Mouse (Mus musculus) G1E (cell line): Measurements from ENCODE around the gene Gm20431. TPM values are rescaled to one million over a fixed set of nuclear protein-coding genes. Genes with fewer than 3 reads are reported as not detected.

ENCODE experiments used
- ATAC-seq: 2 replicates; pipeline ENCODE4 v1.8.0; 2016; ENCODE audit warnings: mild to moderate bottlenecking; ENCODE audit not compliant: insufficient number of reproducible peaks, poor library complexity, low FRiP score, severe bottlenecking; ENCODE audit errors: extremely low read depth
- DNase-seq: peaks from one replicate; pipeline ENCODE4 v3.0.0; 2012; ENCODE audit warnings: low spot score
- H3K27me3 ChIP-seq: 2 replicates; pipeline ENCODE4 v1.6.1; 2012; ENCODE audit warnings: mild to moderate bottlenecking, low read length, inconsistent platforms; ENCODE audit not compliant: insufficient read depth
- H3K36me3 ChIP-seq: replicated peaks from 2 replicates; pipeline ENCODE3; 2012; ENCODE audit warnings: mild to moderate bottlenecking, inconsistent platforms
- H3K4me1 ChIP-seq: 2 replicates; pipeline ENCODE4 v1.6.1; 2012; ENCODE audit warnings: low read depth, low read length, inconsistent platforms, mixed read lengths; ENCODE audit not compliant: insufficient read depth
- H3K4me3 ChIP-seq: 2 replicates; pipeline ENCODE4 v1.5.1; 2012; ENCODE audit warnings: low read depth, mild to moderate bottlenecking, inconsistent platforms, low read length, moderate library complexity, mixed read lengths
- H3K9me3 ChIP-seq: replicated peaks from 2 replicates; pipeline ENCODE4 v1.6.1; 2012; ENCODE audit warnings: inconsistent platforms
- CTCF ChIP-seq: IDR thresholded peaks from 2 replicates; pipeline ENCODE4 v1.5.1; 2012; ENCODE audit warnings: low read depth, low read length, inconsistent platforms, mixed read lengths
- GATA1 ChIP-seq: IDR thresholded peaks from 2 replicates; pipeline ENCODE4 v1.6.1; 2012; ENCODE audit warnings: borderline replicate concordance, low read length, inconsistent platforms, mixed read lengths
- GATA2 ChIP-seq: IDR thresholded peaks from 2 replicates; pipeline ENCODE4 v1.6.1; 2012; ENCODE audit warnings: low read depth, low read length, inconsistent platforms, borderline replicate concordance
- POLR2AphosphoS5 ChIP-seq: IDR thresholded peaks from 2 replicates; pipeline ENCODE4 v1.6.1; 2012; ENCODE audit warnings: low read depth, low read length, inconsistent platforms; ENCODE audit not compliant: insufficient replicate concordance
- TAL1 ChIP-seq: conservative IDR thresholded peaks from 2 replicates; pipeline ENCODE4 v1.6.1; 2012; ENCODE audit warnings: low read depth, low read length, inconsistent platforms, mixed read lengths
- polyA plus RNA-seq: library from polyadenylated mRNA; stranded (reverse); fragments of >175 nt; gene quantifications from 2 replicates; pipeline ENCODE4 v1.2.3, GENCODE M21; 2012
- total RNA-seq, 2 experiments: library from RNA; stranded (forward) in 1 of 2; stranded (reverse) in 1 of 2; fragments of 200-1000 nt in 1 of 2; fragments of >200 nt in 1 of 2; fragmentation: Nextera tagmentation in 1 of 2; gene quantifications; 2 replicates each; pipeline ENCODE4 v1.2.3; 2014 to 2017

Gene Gm20431
- total and polyA plus RNA-seq, 3 experiments: 0.11 to 6.2 TPM; not detected in 1

DNA sequence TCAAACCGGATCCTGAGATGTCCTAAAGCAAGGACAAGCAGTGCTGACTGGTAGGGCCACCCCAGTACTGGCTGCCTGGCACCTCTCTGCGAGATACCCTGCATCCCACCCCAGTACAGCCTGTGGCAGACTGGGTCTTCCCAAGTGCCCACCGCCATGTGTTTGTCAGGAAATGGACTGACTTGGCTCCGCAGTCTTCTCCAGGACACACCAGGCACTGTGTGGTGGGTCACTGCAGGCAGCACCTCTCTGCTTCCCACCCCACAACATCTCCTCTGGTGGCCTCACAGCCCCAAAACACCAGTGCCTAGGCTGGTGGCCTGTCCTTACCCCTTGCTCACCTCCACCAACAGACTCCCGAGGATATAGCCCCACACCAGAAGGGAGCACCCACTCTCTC, 30.9 kb downstream of the Gm20431 start:
- TF ChIP-seq POLR2AphosphoS5 (no peak), GATA2 (no peak), CTCF (no peak), TAL1 (no peak), GATA1 (no peak)
- DNase-seq: no peak
- Histone ChIP-seq H3K4me3 (peak overlapping the region; percentile 88), H3K9me3 (no peaks in the 10 kb centered on the region), H3K36me3 (peaks cover 50% of the 10 kb centered on the region), H3K4me1 (peaks cover 81% of the 10 kb centered on the region), H3K27me3 (no peaks in the 10 kb centered on the region)
- no peak for ATAC-seq

DNA sequence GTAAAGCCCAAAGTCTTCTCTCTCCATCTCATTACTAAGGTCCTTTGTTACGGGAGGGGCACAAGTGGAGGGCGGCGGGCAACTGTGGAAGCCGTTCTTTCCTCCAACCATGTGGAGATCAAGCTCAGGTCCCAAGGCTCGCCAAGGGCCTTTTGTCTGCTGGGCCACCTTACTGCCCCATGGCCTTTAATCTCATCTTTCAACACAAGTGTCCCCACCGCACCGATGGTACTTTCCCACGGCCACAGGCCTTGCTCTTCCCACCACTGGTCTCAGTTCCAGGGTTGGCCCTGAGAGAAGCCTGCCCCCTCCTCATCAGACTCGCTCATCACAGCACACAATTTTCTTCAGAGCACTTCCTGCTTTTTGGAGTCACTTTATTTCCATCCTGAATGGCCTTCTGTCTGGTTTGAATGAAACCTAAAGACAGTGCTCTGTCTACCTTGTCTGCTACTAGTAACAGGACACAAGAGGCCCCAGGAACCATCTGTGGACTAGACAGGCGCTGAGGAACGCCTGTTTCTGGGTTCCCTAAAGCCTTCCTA, 31.6 kb downstream of the Gm20431 start:
- no peak for DNase-seq
- Histone ChIP-seq H3K36me3 (peaks cover 57% of the 10 kb centered on the region), H3K27me3 (no peaks in the 10 kb centered on the region), H3K4me1 (peaks cover 76% of the 10 kb centered on the region), H3K9me3 (no peaks in the 10 kb centered on the region), H3K4me3 (peak overlapping the region; percentile 88; the same call in 1 of the 2 replicates)
- TF ChIP-seq GATA2 (no peak), CTCF (no peak), TAL1 (no peak), GATA1 (no peak), POLR2AphosphoS5 (no peak)
- ATAC-seq: no peak

DNA sequence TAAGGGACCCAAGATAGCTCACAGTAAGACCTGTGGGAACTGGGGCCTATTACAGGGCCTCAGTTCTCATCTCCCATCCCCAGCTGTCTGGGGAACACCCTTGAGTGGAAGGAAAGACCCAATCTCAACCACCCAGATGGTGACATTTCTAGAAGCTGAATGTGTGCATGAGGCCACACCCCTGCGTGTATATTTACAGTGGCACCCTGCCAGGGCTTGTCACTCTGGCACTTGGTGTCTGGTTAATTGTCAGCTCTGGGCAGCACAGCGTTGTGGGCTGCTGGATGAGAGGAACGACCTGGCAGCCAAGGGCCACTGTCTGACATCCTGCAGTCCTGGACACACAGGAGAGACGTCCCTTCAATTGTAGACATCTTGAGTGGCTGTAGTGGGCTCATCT, 32.4 kb downstream of the Gm20431 start:
- peak overlapping the region; percentile 88; the same call in 1 of the 2 replicates for H3K4me3 ChIP-seq
- peak; percentile 61 for ATAC-seq

DNA sequence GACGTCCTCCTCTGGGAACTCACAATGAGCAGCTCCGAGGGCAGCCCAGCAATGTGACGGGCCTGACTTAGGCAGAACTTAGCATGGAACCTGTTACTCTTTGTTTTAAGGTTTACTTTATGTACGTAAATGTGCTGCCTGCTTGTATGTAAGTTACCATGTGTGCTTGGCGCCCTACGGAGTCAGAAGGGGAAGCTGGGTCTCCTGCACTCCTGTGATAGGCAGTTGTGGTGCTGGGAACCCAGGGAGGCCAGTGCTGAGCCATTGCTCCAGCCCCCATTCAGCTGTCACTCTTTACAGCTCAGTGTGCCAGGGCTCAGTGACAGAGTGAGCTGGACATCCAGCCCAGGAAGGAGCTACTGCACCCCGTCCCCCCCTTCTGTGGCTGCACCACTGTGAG, 34.3 kb downstream of the Gm20431 start:
- peaks cover 76% of the 10 kb centered on the region for H3K36me3 ChIP-seq
- H3K4me3 ChIP-seq: peak overlapping the region; percentile 49; the same call in 1 of the 2 replicates
- no peaks in the 10 kb centered on the region for H3K9me3 ChIP-seq
- H3K27me3 ChIP-seq: no peaks in the 10 kb centered on the region
- no peak for DNase-seq
- no peak for TF ChIP-seq CTCF
- H3K4me1 ChIP-seq: peaks cover 65% of the 10 kb centered on the region
- peak; percentile 9; the same call in 1 of the 2 replicates for ATAC-seq

More for the DNA sequence above, 32.4 kb downstream of the Gm20431 start:
- peak; percentile 67 for DNase-seq
- TF ChIP-seq CTCF: no peak
- TF ChIP-seq GATA1: no peak
- peak; percentile 84 for TF ChIP-seq TAL1
- H3K4me1 ChIP-seq: peaks cover 69% of the 10 kb centered on the region
- H3K27me3 ChIP-seq: no peaks in the 10 kb centered on the region
- peaks cover 61% of the 10 kb centered on the region for H3K36me3 ChIP-seq
- no peaks in the 10 kb centered on the region for H3K9me3 ChIP-seq

DNA sequence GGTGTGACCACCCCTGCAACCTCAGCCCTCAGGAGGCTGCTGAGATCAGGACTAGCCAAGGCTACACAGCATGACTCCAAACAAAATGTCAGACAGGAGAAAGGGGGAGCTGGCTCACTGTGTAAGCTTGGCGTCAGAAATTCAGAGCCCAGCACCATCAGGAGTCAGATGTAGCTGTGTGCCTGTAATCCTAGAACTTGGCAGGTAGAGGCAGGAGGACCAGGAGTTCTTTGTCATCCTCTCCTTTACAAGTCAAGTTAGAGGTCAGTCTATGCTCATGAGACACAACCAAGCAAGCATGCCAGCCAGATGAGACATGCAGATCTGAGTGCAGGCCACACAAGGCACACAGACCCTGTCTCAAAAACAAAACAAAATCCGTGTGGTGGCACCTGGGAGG, 35.6 kb downstream of the Gm20431 start:
- ATAC-seq (no peak), DNase-seq (no peak)
- no peaks in the 10 kb centered on the region for H3K9me3 ChIP-seq
- H3K27me3 ChIP-seq: no peaks in the 10 kb centered on the region
- H3K4me3 ChIP-seq: no peak overlapping the region
- H3K4me1 ChIP-seq: peaks cover 75% of the 10 kb centered on the region
- TF ChIP-seq POLR2AphosphoS5 (no peak), CTCF (no peak), GATA1 (no peak), GATA2 (no peak)
- H3K36me3 ChIP-seq: peaks cover 89% of the 10 kb centered on the region

DNA sequence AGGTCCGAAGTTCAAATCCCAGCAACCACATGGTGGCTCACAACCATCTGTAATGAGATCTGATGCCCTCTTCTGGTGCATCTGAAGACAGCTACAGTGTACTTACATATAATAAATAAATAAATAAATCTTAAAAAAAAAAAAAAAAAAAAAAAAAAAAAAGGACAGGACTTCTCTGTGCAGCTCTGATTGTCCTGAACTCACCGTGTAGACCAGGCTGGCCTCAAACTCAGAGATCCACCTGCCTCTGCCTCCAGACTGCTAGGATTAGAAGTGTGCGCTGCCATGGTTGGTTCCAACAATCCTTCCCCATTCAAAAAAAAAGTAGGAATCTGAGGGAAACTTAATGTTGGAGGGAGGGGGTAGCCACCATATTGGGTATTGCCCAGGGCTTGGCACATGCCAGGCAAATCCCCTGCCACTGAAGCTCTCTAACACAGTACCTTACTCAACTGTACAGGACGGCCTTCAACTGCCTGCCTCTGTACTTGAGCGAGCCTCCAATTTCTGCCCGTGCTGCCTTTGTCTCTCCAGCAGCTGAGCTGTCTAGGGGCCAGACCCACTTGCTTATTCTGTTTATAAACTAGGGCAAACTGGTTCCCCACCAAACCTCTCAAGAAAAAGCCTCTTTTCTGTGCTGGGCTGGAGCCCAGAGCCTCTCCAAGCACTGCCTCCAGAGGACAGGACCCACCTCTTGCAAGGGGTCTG, 36.8 kb downstream of the Gm20431 start:
- no peaks in the 10 kb centered on the region for H3K9me3 ChIP-seq
- ATAC-seq (no peak), DNase-seq (no peak)
- H3K4me1 ChIP-seq: peaks cover 69% of the 10 kb centered on the region
- peaks cover 86% of the 10 kb centered on the region for H3K36me3 ChIP-seq
- no peak overlapping the region for H3K4me3 ChIP-seq
- H3K27me3 ChIP-seq: no peaks in the 10 kb centered on the region
- TF ChIP-seq GATA1: no peak
- TF ChIP-seq TAL1: no peak
- no peak for TF ChIP-seq GATA2
- TF ChIP-seq CTCF: no peak
- no peak for TF ChIP-seq POLR2AphosphoS5

DNA sequence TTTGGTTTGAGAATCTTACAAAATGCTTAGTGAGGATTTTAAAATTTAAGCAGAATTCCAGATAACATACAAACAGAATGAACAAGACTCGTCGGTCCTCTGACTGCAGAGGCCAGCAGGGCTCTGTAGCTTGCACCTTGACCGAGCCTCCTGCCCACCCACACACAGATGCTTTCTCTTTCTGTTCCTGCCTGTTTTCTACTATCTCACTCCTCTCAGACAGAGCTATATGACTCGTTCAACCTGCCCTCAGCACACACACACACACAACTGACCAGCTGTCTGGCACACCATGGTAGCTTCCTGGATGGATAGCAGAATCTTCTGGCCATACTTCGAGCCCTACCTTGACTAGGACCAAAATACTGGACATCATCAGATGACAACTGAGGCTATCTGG, 38.3 kb downstream of the Gm20431 start:
- no peak for ATAC-seq
- Histone ChIP-seq H3K4me1 (peaks cover 60% of the 10 kb centered on the region), H3K9me3 (no peaks in the 10 kb centered on the region), H3K36me3 (peaks cover 84% of the 10 kb centered on the region), H3K27me3 (no peaks in the 10 kb centered on the region), H3K4me3 (no peak overlapping the region)
- no peak for DNase-seq
- TF ChIP-seq POLR2AphosphoS5 (no peak), CTCF (no peak), GATA2 (no peak), GATA1 (no peak)
